Mouse (Mus musculus) T-helper 2 cell (primary cell): Measurements from ENCODE around the gene Crygn.

Source experiments
- in situ Hi-C: fragments of 300-600 bp; cut with MboI, MseI; formaldehyde crosslinking; loops from one replicate; pipeline ENCODE4 v1.15.1; 2025; ENCODE audit warnings: high pct_unique_total_duplicates

Gene Crygn

DNA sequence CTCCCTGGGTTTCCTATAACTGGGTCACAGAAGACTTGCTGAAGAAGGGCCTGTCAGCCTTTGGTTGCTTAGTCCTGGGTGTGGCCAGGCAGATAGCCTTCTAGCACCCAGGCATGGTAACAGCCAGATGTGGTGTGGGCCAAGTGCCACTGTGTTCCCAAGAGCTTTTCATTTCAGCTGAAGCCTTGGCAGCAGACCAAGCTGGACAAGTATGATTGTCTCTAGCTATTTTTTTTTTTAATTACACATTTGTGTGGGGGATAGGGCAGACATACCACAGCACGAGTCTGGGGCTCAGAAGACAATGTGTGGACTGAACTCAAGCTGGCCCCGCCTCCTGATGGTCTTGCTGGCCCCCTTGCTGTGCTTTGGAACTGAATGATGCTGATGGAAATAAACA is 47.8 kb downstream of the Crygn start:
- in situ Hi-C loops = loop anchor here (10.0 kb wide), 1 partner anchor 65 kb away; no protein-coding TSS in a partner anchor

DNA sequence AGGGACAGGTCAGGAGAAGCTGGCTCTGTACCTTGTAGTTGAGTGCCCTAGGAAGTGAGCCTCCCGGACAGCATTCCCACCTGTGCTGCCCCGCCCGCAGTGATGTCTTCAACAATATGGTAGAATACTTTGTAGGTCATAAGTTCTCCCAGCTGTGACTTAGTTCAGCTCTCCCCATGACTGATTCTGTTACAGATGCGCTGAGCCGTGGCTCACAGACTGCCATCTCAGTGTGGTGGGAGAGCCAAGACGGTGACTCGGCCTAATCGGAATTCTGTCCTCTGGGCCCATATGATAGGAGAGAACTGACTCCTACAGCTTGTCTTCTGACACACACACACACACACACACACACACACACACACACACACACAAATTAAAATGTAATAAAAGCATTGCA is 53.2 kb downstream of the Crygn start:
- in situ Hi-C loops = loop anchor here (10.0 kb wide), 1 partner anchor 60 kb away; no protein-coding TSS in a partner anchor

DNA sequence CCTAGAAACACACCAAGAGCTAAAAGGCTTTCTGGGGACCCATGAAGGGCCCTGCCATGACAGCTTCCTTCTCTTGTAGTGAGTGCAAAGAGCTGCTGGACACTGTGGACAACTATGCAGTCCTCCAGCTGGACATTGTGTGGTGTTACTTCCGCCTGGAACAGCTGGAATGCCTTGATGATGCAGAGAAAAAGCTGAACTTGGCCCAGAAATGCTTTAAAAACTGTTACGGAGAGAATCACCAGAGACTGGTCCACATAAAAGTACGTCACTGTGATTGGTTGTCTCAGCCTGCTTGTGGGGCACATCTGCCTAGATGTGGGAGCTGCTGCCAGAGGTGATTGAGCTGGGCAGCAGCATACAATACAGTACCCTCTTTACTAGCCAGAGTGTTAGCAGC is 56.5 kb downstream of the Crygn start:
- in situ Hi-C loops = loop anchor here (10.0 kb wide), 1 partner anchor 56 kb away; no protein-coding TSS in a partner anchor
